Mouse (Mus musculus) forebrain, embryonic 12.5 days (tissue): Measurements from ENCODE around the gene Fibcd1. TPM values are rescaled to one million over a fixed set of nuclear protein-coding genes. Genes with fewer than 3 reads are reported as not detected.
A peak's percentile ranks its signal among the peaks of the same experiment; 100 is the strongest.

ENCODE experiments used
- ATAC-seq: fragments of 200-750 bp; cut with Nextera tagmentation; 2 replicates; pipeline ENCODE4 v1.8.0; 2017; ENCODE audit warnings: moderate TSS enrichment; ENCODE audit not compliant: low FRiP score
- H3K27ac ChIP-seq: fragments of 300-500 bp; sonication (generic); 2 replicates; pipeline ENCODE4 v1.5.1; 2016; ENCODE audit warnings: mild to moderate bottlenecking
- H3K27me3 ChIP-seq: fragments of 300-500 bp; sonication (generic); 2 replicates; pipeline ENCODE4 v1.6.1; 2016; ENCODE audit warnings: mild to moderate bottlenecking
- H3K36me3 ChIP-seq: fragments of 300-500 bp; sonication (generic); replicated peaks from 2 replicates; pipeline ENCODE4 v1.6.1; 2016; ENCODE audit warnings: mild to moderate bottlenecking
- H3K4me1 ChIP-seq: fragments of 300-500 bp; sonication (generic); 2 replicates; pipeline ENCODE4 v1.6.1; 2016
- H3K4me2 ChIP-seq: fragments of 300-500 bp; sonication (generic); 2 replicates; pipeline ENCODE4 v1.6.1; 2016; ENCODE audit warnings: mild to moderate bottlenecking, moderate library complexity
- H3K4me3 ChIP-seq: fragments of 300-500 bp; sonication (generic); replicated peaks from 2 replicates; pipeline ENCODE4 v1.5.1; 2016; ENCODE audit warnings: mild to moderate bottlenecking
- H3K9ac ChIP-seq: fragments of 300-500 bp; sonication (generic); 2 replicates; pipeline ENCODE4 v1.6.1; 2016; ENCODE audit warnings: mild to moderate bottlenecking
- H3K9me3 ChIP-seq: fragments of 300-500 bp; sonication (generic); 2 replicates; pipeline ENCODE4 v1.6.1; 2016
- WGBS: fragments of 180-500 bp; shearing (Covaris S2); methylation state at CpG from one replicate; pipeline ENCODE4 v1.1.7; 2016; 5-methylcytosine and 5-hydroxymethylcytosine counted together
- polyA plus RNA-seq: library from polyadenylated mRNA; unstranded; fragments of >200 nt; fragmentation: Nextera tagmentation; extraction: Ambion mirVana; gene quantifications from 2 replicates; pipeline ENCODE4 v1.2.1, GENCODE M21; 2016

Fibcd1 gene
- 1.1 and 1.2 TPM in 2 replicates for polyA plus RNA-seq

GRCm38 (mm10) chr2:31845896-31846691 lies at the start of gene Fibcd1:
Gene Fibcd1, minus strand, starts transcription at chr2:31846005.
- ATAC-seq, result peak; percentile 49
- Histone ChIP-seq H3K9me3 (no peaks in the 10 kb centered on the region), H3K4me2 (peak within 1 kb of the TSS; percentile 94), H3K9ac (peak within 1 kb of the TSS; percentile 55), H3K36me3 (no peaks in the 10 kb centered on the region), H3K27me3 (peaks cover 71% of the 10 kb centered on the region), H3K4me1 (peaks cover 34% of the 10 kb centered on the region), H3K4me3 (peak within 1 kb of the TSS; percentile 55), H3K27ac (0 out of 2 replicates have a peak within 1 kb of the TSS, but pooled peaks have one; percentile 3)
- WGBS, result under 1% methylated on average over 78 of the region's 88 CpGs

GRCm38 (mm10) chr2:31894221-31894870 lies 48.5 kb upstream of the Fibcd1 start:
- no peaks in the 10 kb centered on the region for H3K36me3 ChIP-seq
- 58% methylated on average over 13 of the region's 13 CpGs for WGBS
- peaks cover 21% of the 10 kb centered on the region for H3K27me3 ChIP-seq
- no peaks in the 10 kb centered on the region for H3K9me3 ChIP-seq
- H3K4me2 ChIP-seq, result no peak overlapping the region
- H3K9ac ChIP-seq, result no peak overlapping the region
- ATAC-seq, result no peak
- peaks cover 5% of the 10 kb centered on the region; the same call in 1 of the 2 replicates for H3K4me1 ChIP-seq
- no peak overlapping the region for H3K4me3 ChIP-seq
- 0 out of 2 replicates have a peak overlapping the region, but pooled peaks have one; percentile 13 for H3K27ac ChIP-seq

- H3K27ac ChIP-seq, result no peak overlapping the region
- H3K4me1 ChIP-seq, result peaks cover 5% of the 10 kb centered on the region; the same call in 1 of the 2 replicates
- 81% methylated on average over 10 of the region's 10 CpGs for WGBS
- H3K9ac ChIP-seq, result no peak overlapping the region
- no peaks in the 10 kb centered on the region for H3K36me3 ChIP-seq
- H3K4me2 ChIP-seq, result no peak overlapping the region
- ATAC-seq, result no peak
- H3K9me3 ChIP-seq, result no peaks in the 10 kb centered on the region
- H3K4me3 ChIP-seq, result no peak overlapping the region
- H3K27me3 ChIP-seq, result peaks cover 32% of the 10 kb centered on the region
These were observed 47.4 kb upstream of the Fibcd1 start for GRCm38 (mm10) chr2:31893110-31893669.

DNA sequence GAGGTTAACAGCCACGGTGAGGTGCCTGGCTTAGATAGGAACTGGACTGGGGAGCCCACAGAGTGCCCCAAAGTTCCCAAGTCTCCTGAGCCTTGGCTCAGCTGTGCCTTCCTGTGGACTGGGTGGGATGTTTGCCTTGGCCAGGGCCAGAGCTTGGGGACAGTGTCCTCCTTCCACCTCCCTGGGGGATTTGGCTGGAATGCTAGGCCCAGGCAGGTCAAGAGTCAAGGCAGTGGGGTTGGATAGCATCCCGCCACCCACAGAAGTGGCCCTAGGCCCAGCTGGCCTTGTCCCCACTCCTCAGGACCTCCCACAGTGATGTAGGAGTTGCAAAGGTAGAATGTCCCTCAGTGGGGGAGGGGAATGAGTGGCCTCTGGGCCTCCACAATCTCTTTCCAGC lies 45.4 kb upstream of the Fibcd1 start:
- 85% methylated on average over 2 of the region's 2 CpGs for WGBS
- ATAC-seq, result no peak

GRCm38 (mm10) chr2:31888871-31889270 lies 43.1 kb upstream of the Fibcd1 start:
- no peak for ATAC-seq
- H3K9ac ChIP-seq, result no peak overlapping the region
- H3K36me3 ChIP-seq, result no peaks in the 10 kb centered on the region
- no peak overlapping the region for H3K4me3 ChIP-seq
- 54% methylated on average over 1 of the region's 1 CpGs for WGBS
- no peak overlapping the region for H3K4me2 ChIP-seq
- H3K9me3 ChIP-seq, result no peaks in the 10 kb centered on the region
- no peaks in the 10 kb centered on the region for H3K4me1 ChIP-seq
- H3K27ac ChIP-seq, result no peak overlapping the region
- H3K27me3 ChIP-seq, result peaks cover 76% of the 10 kb centered on the region

More for the DNA sequence above, 45.4 kb upstream of the Fibcd1 start:
- H3K4me1 ChIP-seq, result peaks cover 5% of the 10 kb centered on the region; the same call in 1 of the 2 replicates
- peaks cover 52% of the 10 kb centered on the region for H3K27me3 ChIP-seq
- no peak overlapping the region for H3K4me3 ChIP-seq
- no peak overlapping the region for H3K9ac ChIP-seq
- H3K36me3 ChIP-seq, result no peaks in the 10 kb centered on the region
- H3K27ac ChIP-seq, result no peak overlapping the region
- H3K4me2 ChIP-seq, result no peak overlapping the region
- no peaks in the 10 kb centered on the region for H3K9me3 ChIP-seq

GRCm38 (mm10) chr2:31887030-31887429 lies 41.2 kb upstream of the Fibcd1 start, which contains the start of gene Lamc3:
Gene Lamc3, plus strand, starts transcription at chr2:31887291.
- Histone ChIP-seq H3K9me3 (no peaks in the 10 kb centered on the region), H3K9ac (no peak within 1 kb of the TSS), H3K4me1 (peaks cover 4% of the 10 kb centered on the region; the same call in 1 of the 2 replicates), H3K36me3 (no peaks in the 10 kb centered on the region), H3K4me2 (peak within 1 kb of the TSS; percentile 18; the same call in 1 of the 2 replicates), H3K27me3 (peaks cover 94% of the 10 kb centered on the region), H3K27ac (no peak within 1 kb of the TSS), H3K4me3 (peak within 1 kb of the TSS; percentile 14; the same call in 1 of the 2 replicates)
- ATAC-seq, result no peak
- WGBS, result 5% methylated on average over 26 of the region's 26 CpGs

DNA sequence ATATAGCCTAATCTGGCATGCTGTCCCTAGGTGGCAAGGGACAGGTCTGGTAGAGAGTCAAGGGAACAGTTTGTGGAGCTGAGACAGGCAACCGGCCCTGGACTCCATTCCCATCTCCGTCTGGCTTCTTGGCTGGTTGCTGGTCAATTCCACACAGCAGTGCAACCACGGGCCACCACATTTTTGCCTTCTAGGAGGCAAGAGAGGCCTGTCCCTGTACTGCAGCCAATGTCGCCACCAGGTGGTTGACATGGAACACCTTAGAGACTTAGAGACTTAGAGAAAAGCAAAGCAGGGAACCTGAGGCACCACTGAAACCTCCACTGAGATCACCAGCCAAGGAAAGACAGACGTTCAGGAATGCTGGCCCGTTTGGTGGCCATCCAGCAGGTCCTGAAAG lies 39.0 kb upstream of the Fibcd1 start:
- Histone ChIP-seq H3K4me3 (no peak overlapping the region), H3K27ac (no peak overlapping the region), H3K27me3 (peaks cover 99% of the 10 kb centered on the region), H3K36me3 (no peaks in the 10 kb centered on the region), H3K4me2 (no peak overlapping the region), H3K4me1 (peaks cover 11% of the 10 kb centered on the region), H3K9me3 (no peaks in the 10 kb centered on the region), H3K9ac (no peak overlapping the region)
- WGBS, result 29% methylated on average over 6 of the region's 6 CpGs
- no peak for ATAC-seq

DNA sequence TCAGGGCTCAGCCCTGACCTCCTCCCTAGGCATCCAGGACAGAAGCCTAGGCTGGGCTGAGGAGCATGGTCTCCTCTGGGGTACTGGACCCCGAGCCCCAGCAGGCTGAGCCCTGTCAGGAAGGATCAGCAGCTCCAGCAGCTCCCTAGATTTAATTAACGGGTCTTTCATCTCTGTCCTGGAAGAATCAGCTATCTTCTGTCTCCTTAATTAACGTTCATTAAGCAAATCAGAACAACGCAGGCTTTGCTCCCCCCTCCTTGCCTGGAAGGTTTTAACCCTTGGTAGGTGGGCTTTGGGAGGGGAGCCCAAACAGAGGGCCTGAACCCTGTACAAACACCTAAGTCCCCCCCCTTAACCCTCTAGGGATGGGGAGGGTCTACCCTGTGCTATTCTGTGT lies 37.3 kb upstream of the Fibcd1 start:
- Histone ChIP-seq H3K9me3 (no peaks in the 10 kb centered on the region), H3K27ac (no peak overlapping the region), H3K9ac (no peak overlapping the region), H3K36me3 (no peaks in the 10 kb centered on the region), H3K4me2 (no peak overlapping the region), H3K4me3 (no peak overlapping the region), H3K4me1 (peaks cover 11% of the 10 kb centered on the region), H3K27me3 (peaks cover 99% of the 10 kb centered on the region)
- 7% methylated on average over 4 of the region's 4 CpGs for WGBS
- no peak for ATAC-seq

DNA sequence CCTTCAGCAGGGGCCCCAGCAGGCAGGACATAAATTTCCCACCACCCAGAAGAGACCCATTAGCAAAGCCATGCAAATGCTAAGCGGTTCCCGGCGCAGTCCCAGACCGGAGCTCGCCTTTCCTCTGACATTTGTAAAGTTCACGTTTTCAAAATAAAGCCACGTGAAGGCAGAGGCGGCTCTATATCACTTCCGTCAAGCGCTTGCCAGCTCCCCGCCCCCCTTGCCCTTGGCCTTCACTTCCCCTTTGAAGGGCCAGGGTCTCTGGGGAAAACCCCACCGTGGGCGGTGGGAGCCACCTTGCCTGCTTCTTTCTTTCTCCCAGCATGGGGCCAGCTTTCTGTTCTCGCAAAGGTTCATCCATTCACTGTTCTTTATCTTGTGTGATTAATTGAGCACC lies 35.1 kb upstream of the Fibcd1 start:
- 6% methylated on average over 14 of the region's 14 CpGs for WGBS
- Histone ChIP-seq H3K9ac (no peak overlapping the region), H3K9me3 (no peaks in the 10 kb centered on the region), H3K36me3 (no peaks in the 10 kb centered on the region), H3K4me2 (no peak overlapping the region), H3K4me3 (no peak overlapping the region), H3K4me1 (peaks cover 22% of the 10 kb centered on the region), H3K27ac (no peak overlapping the region), H3K27me3 (peaks cover 93% of the 10 kb centered on the region)
- ATAC-seq, result no peak

GRCm38 (mm10) chr2:31878610-31879009 lies 32.8 kb upstream of the Fibcd1 start:
- Histone ChIP-seq H3K9me3 (no peaks in the 10 kb centered on the region), H3K36me3 (no peaks in the 10 kb centered on the region), H3K4me1 (peaks cover 31% of the 10 kb centered on the region), H3K4me2 (no peak overlapping the region), H3K4me3 (no peak overlapping the region), H3K27ac (no peak overlapping the region), H3K9ac (no peak overlapping the region), H3K27me3 (peaks cover 83% of the 10 kb centered on the region)
- no peak for ATAC-seq
- 83% methylated on average over 17 of the region's 17 CpGs for WGBS

GRCm38 (mm10) chr2:31876446-31876845 lies 30.6 kb upstream of the Fibcd1 start:
- no peak for ATAC-seq
- Histone ChIP-seq H3K9ac (no peak overlapping the region), H3K9me3 (no peaks in the 10 kb centered on the region), H3K4me2 (peak overlapping the region; percentile 16; the same call in 1 of the 2 replicates), H3K27ac (no peak overlapping the region), H3K27me3 (peaks cover 61% of the 10 kb centered on the region), H3K36me3 (no peaks in the 10 kb centered on the region), H3K4me3 (no peak overlapping the region), H3K4me1 (peaks cover 27% of the 10 kb centered on the region)
- WGBS, result 9% methylated on average over 12 of the region's 12 CpGs

DNA sequence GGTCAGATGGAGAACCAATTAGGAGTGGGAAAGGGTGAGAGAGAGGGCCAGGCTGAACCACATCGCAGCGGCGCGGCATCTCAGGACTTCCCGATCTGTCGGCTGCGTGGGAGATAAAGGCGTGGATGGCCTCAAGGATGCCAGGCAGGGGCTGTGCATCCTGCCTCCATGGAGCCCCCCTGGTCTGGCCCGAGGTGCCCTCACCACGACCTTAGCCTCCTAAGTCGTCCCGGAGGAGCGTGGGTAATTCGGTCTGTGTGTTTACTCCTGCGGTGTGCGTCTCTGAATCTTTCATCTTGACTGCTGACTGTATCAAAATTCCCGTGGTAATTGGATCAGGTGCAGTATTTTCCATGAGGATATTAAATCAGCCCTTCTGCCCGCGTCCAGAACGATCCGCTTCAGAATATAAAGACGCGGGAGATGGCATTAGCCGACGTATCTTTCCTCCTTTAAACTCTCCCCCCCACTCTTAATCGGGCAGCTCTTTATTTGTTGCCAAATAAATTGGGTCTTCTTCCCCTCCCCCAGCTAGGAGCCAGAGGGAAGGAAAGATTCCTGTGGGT lies 28.6 kb upstream of the Fibcd1 start:
- no peak for ATAC-seq
- Histone ChIP-seq H3K27me3 (peaks cover 42% of the 10 kb centered on the region), H3K4me3 (no peak overlapping the region), H3K4me1 (peaks cover 20% of the 10 kb centered on the region), H3K9me3 (no peaks in the 10 kb centered on the region), H3K4me2 (no peak overlapping the region), H3K27ac (no peak overlapping the region), H3K9ac (no peak overlapping the region), H3K36me3 (no peaks in the 10 kb centered on the region)
- 72% methylated on average over 26 of the region's 26 CpGs for WGBS
